Mouse (Mus musculus) layer of hippocampus, adult 9-10 months (tissue): ENCODE measurements at regions not wholly inside any gene's neighbourhood (a gene's known extent, or its start where the extent isn't known, plus 50 kb on each side); places are given as distances from the start of the nearest gene placed in this dataset.

ENCODE experiments used
- DNase-seq: peaks from one replicate; pipeline ENCODE4 v3.0.0; 2022; ENCODE audit warnings: low spot score

DNA sequence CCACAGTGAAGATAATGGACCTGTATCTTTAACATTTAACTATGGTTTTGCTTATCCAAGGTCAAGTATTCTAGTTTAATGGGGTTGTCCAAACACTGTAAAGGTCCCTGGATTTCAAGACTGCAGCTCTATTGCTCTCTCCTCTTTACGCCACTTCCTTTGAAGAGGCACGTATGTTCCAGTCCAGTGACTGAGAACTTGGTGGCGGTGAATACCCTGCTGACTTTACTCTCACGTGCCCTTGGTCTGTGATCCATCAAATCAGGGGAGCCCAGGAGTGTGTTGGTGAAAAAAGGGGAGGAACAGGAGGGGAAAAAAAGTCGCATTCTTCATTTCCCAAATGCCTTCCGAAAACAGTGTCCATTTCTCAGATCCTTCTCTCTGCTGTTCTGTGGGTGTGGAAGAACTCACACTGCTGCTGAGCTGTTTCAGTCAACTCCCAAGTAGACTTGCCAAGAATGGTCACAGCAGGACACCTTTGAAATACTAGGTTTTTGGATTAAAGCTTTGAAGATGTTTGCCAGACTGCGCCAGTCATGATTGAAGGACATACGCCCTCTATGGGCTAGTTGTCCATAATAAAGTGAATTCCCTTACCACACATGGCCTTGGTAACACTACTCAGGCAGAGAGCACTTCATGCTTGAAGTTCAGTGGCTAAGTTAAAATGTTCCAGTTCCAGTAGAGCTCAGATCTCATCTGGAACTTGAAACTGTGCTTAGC is 136.1 kb upstream of the Cdkn2b start:
- DNase-seq, result no peak

DNA sequence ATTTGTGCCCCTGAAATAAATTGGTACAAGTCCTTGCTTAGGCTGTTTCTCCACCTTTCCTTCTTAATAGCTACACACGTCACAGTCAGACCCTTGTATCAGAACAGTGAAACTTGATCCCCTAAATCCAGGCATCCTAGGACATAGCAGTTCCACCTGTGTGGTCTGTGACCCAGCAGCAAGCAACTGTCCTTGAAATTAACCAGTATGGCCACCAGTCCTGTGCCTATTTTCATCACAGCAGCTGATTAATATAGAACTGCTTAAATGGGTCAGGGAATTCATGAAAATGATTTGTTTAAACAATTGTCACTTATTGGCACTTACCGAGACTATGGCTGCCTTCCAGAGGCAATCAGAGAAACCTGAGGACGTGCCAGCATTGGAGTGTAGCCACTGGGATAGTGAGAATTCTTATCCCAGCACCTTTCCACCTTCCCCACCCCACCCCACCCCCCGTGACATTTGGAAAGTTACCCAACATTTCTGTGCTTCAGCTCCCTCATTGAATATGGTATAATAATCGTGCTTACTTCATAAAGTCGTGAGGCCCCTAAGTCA is 135.4 kb upstream of the Cdkn2b start:
- DNase-seq, result no peak

- no peak for DNase-seq
Observed at GRCm38 (mm10) chr4:89445214-89446155, 134.6 kb upstream of the Cdkn2b start.

DNA sequence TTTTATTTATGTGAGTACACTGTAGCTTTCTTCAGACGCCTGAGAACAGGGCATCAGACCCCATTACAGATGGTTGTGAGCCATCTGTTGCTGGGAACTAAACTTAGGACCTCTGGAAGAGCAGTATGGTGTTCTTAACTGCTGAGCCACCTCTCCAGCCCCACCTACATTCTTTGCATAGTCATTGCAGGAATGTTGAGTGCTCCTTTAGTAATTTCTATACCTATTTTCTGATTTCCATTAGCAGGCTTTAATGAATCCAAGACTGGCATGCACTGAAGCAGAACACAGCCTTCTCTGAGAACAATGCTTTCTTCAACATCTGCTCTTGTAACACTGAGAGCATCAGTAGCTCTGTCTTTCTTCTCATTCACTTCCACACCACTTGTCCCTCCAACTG is 131.7 kb upstream of the Cdkn2b start:
- no peak for DNase-seq

DNA sequence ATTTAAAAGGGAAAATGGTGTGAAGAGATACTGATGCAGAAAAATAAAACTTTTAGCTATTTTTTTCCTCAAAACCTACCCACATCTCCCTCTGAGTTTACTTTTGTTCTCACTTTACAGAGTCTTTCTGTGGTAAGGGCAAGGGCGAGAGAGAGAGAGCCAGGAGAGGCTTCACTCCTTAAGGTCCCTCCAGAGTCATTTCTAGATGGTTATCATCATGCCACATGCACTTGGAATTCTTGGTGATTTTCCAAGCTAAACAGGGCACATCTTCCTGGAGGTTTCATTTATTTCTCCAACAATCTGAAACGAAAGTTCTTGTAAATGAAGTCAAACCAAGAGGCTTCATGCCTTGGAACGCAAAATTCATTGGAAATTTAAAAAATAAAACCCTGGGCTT is 130.0 kb upstream of the Cdkn2b start:
- no peak for DNase-seq

DNA sequence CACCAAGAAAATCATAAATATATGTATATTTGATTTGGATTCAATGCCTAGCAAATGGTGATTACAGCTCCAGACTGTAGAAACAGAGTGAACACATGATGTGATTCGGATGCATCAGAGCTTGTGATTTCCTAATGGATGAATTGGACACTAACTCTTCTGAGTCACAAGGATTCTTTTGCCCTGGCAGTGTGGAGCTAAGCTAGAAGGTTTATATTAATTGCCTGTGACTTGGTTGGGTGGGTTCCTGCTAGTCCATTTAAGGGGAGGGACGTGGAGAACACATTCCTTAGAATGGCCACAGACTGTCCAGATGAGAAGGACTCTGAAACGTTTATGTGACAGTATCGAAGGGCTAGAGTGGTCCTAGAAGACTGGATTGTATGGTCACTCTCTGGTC is 129.5 kb upstream of the Cdkn2b start:
- no peak for DNase-seq

DNA sequence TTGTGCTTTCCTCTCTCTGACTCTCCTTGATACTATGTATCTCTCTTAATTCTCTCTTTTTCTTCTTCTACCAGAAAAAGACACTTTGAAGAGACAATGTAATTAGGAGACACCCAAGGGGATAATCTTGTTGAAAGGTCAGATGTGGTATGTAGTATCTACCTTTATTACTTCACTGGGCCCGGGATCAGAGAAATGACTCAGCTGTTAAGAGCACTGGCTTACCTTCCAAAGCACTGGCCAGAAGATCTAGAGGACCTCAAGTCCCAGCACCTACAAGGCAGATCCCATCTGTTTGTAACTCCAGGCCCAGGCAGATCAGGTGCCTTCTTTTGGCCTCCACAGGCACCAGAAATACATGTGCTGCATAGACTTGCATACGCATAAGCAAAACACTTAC is 127.8 kb upstream of the Cdkn2b start:
- DNase-seq, result no peak

DNA sequence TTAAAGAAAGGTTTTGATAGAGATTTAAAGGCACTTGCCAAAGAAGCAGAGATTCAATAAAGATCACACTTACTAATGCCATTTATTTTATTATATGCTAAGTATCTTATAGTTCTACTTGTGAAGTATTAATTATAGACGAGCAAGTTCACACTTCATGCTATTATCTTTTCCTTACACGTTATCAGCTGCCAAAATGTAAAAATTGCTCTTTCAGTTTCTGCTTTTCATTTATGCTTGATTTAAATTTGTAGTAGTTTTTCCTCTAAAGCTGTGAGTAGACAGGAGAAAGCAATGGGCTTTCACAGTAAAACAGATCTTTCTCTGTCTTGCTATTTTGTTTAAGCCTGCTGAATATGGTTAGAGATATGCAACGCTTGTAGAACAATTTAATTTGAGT is 125.9 kb upstream of the Cdkn2b start:
- DNase-seq, result no peak

GRCm38 (mm10) chr4:89434152-89434551 is 123.3 kb upstream of the Cdkn2b start:
- no peak for DNase-seq

DNA sequence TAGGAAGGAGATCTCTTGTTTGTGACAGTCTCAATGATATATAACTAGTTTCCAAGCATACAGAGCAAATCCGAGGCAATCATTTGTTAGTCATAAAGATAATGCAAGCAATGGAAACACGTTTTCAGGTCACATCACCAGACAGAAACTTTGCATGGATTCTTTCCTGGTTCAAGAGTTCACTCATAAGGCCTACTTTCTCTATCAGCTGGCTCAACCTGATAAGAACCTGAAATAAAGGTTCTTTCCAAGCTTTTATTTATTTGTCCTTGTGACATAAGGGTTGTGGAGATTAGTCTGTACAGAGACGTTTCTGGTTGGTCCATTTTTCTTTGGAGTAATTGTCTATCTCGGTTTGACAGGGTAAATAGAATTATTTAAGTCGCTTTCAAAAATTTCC is 122.7 kb upstream of the Cdkn2b start:
- no peak for DNase-seq

DNA sequence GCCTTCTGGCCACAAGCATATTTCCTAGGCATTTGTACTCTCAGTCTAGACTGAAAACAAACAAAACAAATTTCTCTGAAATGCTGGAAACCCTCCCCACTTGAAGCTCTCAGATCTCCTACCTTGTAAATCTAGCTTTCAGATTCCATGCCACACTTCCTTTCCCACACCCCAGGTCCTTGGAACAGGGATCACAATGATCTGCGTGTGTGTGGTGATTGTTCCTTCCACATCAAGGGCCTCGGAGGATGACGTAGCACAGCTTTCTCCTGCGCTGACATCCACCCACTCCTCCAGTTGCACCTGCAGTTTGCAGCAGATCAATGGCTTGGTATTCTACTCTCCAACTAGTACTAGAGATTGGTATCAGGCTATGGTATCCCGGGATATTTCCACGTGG is 120.7 kb upstream of the Cdkn2b start:
- no peak for DNase-seq

GRCm38 (mm10) chr4:89428465-89428864 is 117.6 kb upstream of the Cdkn2b start:
- DNase-seq, result no peak

DNA sequence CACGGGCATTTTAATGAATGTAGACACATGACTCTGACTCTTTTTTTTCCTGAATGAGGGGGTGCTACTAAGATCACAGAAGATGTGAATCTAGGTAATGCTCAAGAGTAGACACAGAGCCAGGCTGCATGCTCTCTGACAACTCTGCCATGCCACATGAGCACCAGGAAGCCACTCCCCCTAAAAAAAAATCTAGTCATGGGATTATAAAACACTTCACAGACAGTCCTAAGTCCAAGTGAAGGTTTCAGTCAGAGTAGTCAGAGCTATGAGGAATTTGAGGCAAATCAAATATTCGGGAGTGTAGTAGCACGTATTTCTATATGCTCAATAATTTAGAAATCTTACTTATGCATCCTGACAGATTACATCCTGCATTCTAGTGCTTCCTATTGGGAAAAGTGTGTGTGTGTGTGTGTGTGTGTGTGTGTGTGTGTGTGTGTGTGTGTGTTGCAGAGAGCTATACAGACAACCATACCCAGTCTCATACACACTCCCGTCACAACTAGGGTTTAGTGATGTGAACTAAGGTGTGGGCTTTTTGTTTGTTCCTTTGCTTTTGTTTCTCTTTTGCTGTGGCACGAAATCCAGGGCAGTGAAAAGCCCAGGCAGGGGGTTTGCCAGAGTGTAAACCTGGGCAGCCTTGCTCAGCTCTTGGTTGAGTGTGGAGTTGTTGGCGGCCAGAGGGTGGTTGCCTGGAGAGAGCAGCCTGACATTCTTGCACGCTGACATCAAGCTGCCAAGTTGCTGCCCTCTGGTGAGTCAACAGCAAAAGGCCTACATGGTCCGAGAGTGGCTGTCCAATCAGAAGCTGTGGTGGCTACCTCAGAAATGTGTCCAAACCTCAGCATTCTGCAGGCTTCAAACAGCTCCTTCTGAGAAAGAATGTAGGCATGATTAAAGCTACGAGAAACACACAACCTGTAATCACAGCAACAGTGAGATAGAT is 116.8 kb upstream of the Cdkn2b start:
- no peak for DNase-seq

DNA sequence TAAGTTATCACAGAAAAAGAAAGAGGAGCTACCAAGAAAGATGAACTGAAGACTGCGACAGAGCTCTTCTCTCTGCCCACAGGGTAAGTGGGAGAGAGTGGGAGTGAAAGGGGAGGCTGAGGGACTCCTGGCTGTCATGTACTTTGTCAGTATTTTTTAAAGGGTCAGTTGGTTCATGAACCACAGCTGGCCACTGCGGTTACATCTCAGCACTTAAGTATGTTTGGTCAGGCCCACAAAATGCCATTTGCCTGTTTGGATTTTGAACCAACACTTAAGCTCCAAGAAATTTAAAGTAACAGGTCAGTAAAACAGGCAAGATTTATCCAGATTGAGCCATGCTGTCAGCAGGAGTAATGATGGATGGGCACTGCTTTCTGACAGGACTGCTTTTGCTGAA is 115.1 kb upstream of the Cdkn2b start:
- no peak for DNase-seq

GRCm38 (mm10) chr4:89421694-89422354 is 111.0 kb upstream of the Cdkn2b start:
- DNase-seq, result no peak

GRCm38 (mm10) chr4:89420868-89421267 is 110.0 kb upstream of the Cdkn2b start:
- no peak for DNase-seq

GRCm38 (mm10) chr4:89419507-89419906 is 108.7 kb upstream of the Cdkn2b start:
- no peak for DNase-seq

- no peak for DNase-seq
Observed at GRCm38 (mm10) chr4:89405624-89406167, 94.9 kb upstream of the Cdkn2b start.

GRCm38 (mm10) chr4:89403151-89403550 is 92.3 kb upstream of the Cdkn2b start:
- no peak for DNase-seq

GRCm38 (mm10) chr4:89402324-89402723 is 91.5 kb upstream of the Cdkn2b start:
- DNase-seq, result no peak

DNA sequence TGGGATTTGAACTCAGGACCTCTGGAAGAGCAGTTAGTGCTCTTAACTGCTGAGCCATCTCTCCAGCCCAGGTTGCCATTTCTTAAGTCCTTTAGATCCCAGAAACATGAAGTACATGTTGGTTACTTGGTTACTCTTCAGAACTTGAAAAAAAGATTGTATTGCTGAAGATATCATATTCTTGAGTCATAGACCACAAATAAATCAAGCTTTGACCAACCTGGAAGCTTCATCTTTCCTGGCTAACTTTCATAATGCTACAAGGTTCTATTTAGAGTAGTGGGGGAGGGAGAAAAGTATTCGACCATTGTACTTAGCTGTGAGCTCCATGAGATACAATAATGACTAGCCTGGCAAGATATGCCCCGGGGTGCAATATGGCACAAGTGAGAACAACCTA is 90.9 kb upstream of the Cdkn2b start:
- no peak for DNase-seq
